Mouse (Mus musculus): ENCODE measurements around the gene Prkra. TPM values are rescaled to one million over a fixed set of nuclear protein-coding genes. Genes with fewer than 3 reads are reported as not detected.
A peak's percentile ranks its signal among the peaks of the same experiment; 100 is the strongest.

Prkra gene
- polyA plus RNA-seq, 1 experiment from 2014 or later, result 20.3 TPM

DNA sequence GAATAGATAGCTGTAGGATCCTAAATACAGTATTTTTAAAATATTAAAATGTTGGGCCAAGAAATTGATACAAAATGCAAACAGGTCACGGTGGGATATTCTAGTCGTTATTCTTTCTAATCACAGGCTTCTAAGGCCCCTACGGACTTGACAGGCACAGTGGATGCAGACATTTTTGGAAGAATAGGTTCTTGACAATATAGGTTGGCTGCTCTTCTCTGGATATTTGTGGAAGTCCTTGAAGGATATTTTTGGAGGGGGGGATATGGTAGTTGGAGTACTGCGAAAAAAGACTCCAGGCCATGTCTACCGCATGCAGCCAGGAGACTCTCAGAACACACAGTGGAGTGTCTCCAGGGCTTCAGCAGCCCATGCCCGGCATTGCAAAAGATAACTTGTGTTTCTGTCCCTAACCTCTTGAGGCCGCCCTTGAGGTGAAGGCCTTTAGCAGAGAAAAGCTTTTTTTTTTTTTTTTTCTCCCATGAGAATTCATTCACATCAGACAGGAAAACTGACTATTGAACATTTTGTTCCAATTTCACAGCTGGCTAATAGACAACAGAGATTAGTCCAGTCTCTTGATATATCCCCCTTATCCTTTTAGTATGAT lies 25.8 kb upstream of the Prkra start:
- peak overlapping the region; percentile 54 for H3K4me3 ChIP-seq (ENCODE audit: low read depth, low read length)
- no peak overlapping the region for H3K9ac ChIP-seq (ENCODE audit: low read depth, low read length)
- no peaks in the 10 kb centered on the region for H3K27me3 ChIP-seq (replicated peaks; ENCODE audit: control insufficient read depth, insufficient read depth, low read length)
- TF ChIP-seq CTCF (IDR thresholded peaks at IDR 0.05; ENCODE audit: low read depth), result peak; percentile 64
- H3K4me1 ChIP-seq (replicated peaks; ENCODE audit: control insufficient read depth, insufficient read depth, low read length), result 0 out of 2 replicates have a peak, but pooled peaks cover 3% of the 10 kb centered on the region
- H3K4me2 ChIP-seq (replicated peaks; ENCODE audit: low read depth), result peak overlapping the region; percentile 76
- H3K27ac ChIP-seq (ENCODE audit: low read depth, low read length), result peak overlapping the region; percentile 83; the same call in 1 of the 2 replicates
- no peaks in the 10 kb centered on the region for H3K9me3 ChIP-seq (ENCODE audit: control insufficient read depth)
- 44% methylated on average over 7 of the region's 7 CpGs for WGBS
- ATAC-seq, result no peak
- H3K36me3 ChIP-seq (ENCODE audit: control insufficient read depth, insufficient read depth), result no peaks in the 10 kb centered on the region

GRCm38 (mm10) chr2:76672966-76673392 lies 25.2 kb upstream of the Prkra start, which contains the start of gene Fkbp7:
Gene Fkbp7 (minus strand): TSS chr2:76673116.
- ATAC-seq, result peak; percentile 84
- Histone ChIP-seq H3K4me1 (replicated peaks; ENCODE audit: control insufficient read depth, insufficient read depth, low read length) (0 out of 2 replicates have a peak, but pooled peaks cover 3% of the 10 kb centered on the region), H3K9ac (ENCODE audit: low read depth, low read length) (peak within 1 kb of the TSS; percentile 68), H3K4me2 (replicated peaks; ENCODE audit: low read depth) (peak within 1 kb of the TSS; percentile 76), H3K9me3 (ENCODE audit: control insufficient read depth) (no peaks in the 10 kb centered on the region), H3K27me3 (replicated peaks; ENCODE audit: control insufficient read depth, insufficient read depth, low read length) (no peaks in the 10 kb centered on the region), H3K4me3 (ENCODE audit: low read depth, low read length) (peak within 1 kb of the TSS; percentile 54), H3K27ac (ENCODE audit: low read depth, low read length) (peak within 1 kb of the TSS; percentile 83), H3K36me3 (ENCODE audit: control insufficient read depth, insufficient read depth) (no peaks in the 10 kb centered on the region)
- TF ChIP-seq CTCF (IDR thresholded peaks at IDR 0.05; ENCODE audit: low read depth), result peak; percentile 5; the same call in 1 of the 2 replicates
- under 1% methylated on average over 17 of the region's 17 CpGs for WGBS

GRCm38 (mm10) chr2:76672134-76672745 lies 24.4 kb upstream of the Prkra start:
- Histone ChIP-seq H3K4me3 (ENCODE audit: low read depth, low read length) (peak overlapping the region; percentile 54), H3K4me1 (replicated peaks; ENCODE audit: control insufficient read depth, insufficient read depth, low read length) (0 out of 2 replicates have a peak, but pooled peaks cover 3% of the 10 kb centered on the region), H3K9me3 (ENCODE audit: control insufficient read depth) (no peaks in the 10 kb centered on the region), H3K27ac (ENCODE audit: low read depth, low read length) (peak overlapping the region; percentile 83), H3K9ac (ENCODE audit: low read depth, low read length) (peak overlapping the region; percentile 68), H3K27me3 (replicated peaks; ENCODE audit: control insufficient read depth, insufficient read depth, low read length) (no peaks in the 10 kb centered on the region), H3K4me2 (replicated peaks; ENCODE audit: low read depth) (peak overlapping the region; percentile 76), H3K36me3 (ENCODE audit: control insufficient read depth, insufficient read depth) (peaks cover 4% of the 10 kb centered on the region; the same call in 1 of the 2 replicates)
- 8% methylated on average over 9 of the region's 9 CpGs for WGBS
- no peak for TF ChIP-seq CTCF (IDR thresholded peaks at IDR 0.05; ENCODE audit: low read depth)
- no peak for ATAC-seq

DNA sequence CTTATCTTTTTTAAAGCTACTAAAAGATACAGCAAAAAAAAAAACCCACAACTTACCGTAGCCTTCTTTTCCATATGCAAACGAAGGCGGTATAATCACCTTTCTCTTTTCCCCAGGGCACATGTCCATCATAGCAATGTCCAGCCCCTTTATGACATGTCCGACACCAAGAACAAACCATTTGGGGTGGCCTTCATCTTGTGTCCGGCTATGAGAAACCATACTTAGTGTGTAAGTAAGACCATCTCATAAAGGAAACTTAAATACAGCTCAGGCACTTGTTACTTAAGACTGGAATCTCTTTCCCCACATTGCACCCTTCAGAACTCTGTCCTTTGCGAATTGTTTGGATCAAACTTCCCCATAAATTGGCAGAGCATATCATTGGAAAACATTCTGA lies 23.8 kb upstream of the Prkra start:
- H3K9me3 ChIP-seq (ENCODE audit: control insufficient read depth), result no peaks in the 10 kb centered on the region
- no peaks in the 10 kb centered on the region for H3K27me3 ChIP-seq (replicated peaks; ENCODE audit: control insufficient read depth, insufficient read depth, low read length)
- WGBS, result 72% methylated on average over 6 of the region's 6 CpGs
- ATAC-seq, result no peak
- H3K36me3 ChIP-seq (ENCODE audit: control insufficient read depth, insufficient read depth), result peaks cover 6% of the 10 kb centered on the region; the same call in 1 of the 2 replicates
- H3K4me1 ChIP-seq (replicated peaks; ENCODE audit: control insufficient read depth, insufficient read depth, low read length), result no peaks in the 10 kb centered on the region
- no peak for TF ChIP-seq CTCF (IDR thresholded peaks at IDR 0.05; ENCODE audit: low read depth)
- H3K27ac ChIP-seq (ENCODE audit: low read depth, low read length), result no peak overlapping the region
- peak overlapping the region; percentile 54; the same call in 1 of the 2 replicates for H3K4me3 ChIP-seq (ENCODE audit: low read depth, low read length)
- no peak overlapping the region for H3K9ac ChIP-seq (ENCODE audit: low read depth, low read length)
- H3K4me2 ChIP-seq (replicated peaks; ENCODE audit: low read depth), result peak overlapping the region; percentile 76; the same call in 1 of the 2 replicates

DNA sequence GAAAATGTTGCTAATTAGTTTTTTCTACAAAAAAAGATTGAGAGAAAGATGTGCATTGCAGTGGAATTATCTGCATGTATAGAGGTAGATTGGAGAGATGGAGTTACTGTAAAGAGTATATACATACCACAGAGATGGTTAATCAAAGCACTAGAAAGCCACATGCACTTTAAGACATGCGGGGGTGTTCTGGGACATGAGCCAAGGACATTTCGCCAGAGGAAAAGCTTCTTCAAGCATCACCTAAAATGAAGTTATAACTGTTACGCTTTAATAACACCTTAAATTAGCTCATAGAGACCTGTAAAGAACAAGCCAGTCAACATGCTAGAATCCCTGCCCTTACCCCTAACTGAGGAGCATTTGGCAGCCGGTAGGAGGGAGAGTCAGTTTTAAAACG lies 19.4 kb upstream of the Prkra start:
- Histone ChIP-seq H3K27me3 (replicated peaks; ENCODE audit: control insufficient read depth, insufficient read depth, low read length) (no peaks in the 10 kb centered on the region), H3K4me1 (replicated peaks; ENCODE audit: control insufficient read depth, insufficient read depth, low read length) (no peaks in the 10 kb centered on the region), H3K27ac (ENCODE audit: low read depth, low read length) (no peak overlapping the region), H3K9ac (ENCODE audit: low read depth, low read length) (no peak overlapping the region), H3K4me3 (ENCODE audit: low read depth, low read length) (no peak overlapping the region), H3K36me3 (ENCODE audit: control insufficient read depth, insufficient read depth) (peaks cover 19% of the 10 kb centered on the region; the same call in 1 of the 2 replicates), H3K9me3 (ENCODE audit: control insufficient read depth) (no peaks in the 10 kb centered on the region), H3K4me2 (replicated peaks; ENCODE audit: low read depth) (no peak overlapping the region)
- no peak for ATAC-seq
- 79% methylated on average over 5 of the region's 5 CpGs for WGBS
- no peak for TF ChIP-seq CTCF (IDR thresholded peaks at IDR 0.05; ENCODE audit: low read depth)

- Histone ChIP-seq H3K27me3 (replicated peaks; ENCODE audit: control insufficient read depth, insufficient read depth, low read length) (no peaks in the 10 kb centered on the region), H3K9me3 (ENCODE audit: control insufficient read depth) (no peaks in the 10 kb centered on the region), H3K9ac (ENCODE audit: low read depth, low read length) (no peak overlapping the region), H3K27ac (ENCODE audit: low read depth, low read length) (no peak overlapping the region), H3K4me3 (ENCODE audit: low read depth, low read length) (no peak overlapping the region), H3K4me2 (replicated peaks; ENCODE audit: low read depth) (no peak overlapping the region), H3K36me3 (ENCODE audit: control insufficient read depth, insufficient read depth) (peaks cover 19% of the 10 kb centered on the region; the same call in 1 of the 2 replicates), H3K4me1 (replicated peaks; ENCODE audit: control insufficient read depth, insufficient read depth, low read length) (no peaks in the 10 kb centered on the region)
- TF ChIP-seq CTCF (IDR thresholded peaks at IDR 0.05; ENCODE audit: low read depth), result no peak
- no peak for ATAC-seq
- WGBS, result 95% methylated on average over 7 of the region's 7 CpGs
These were observed 17.7 kb upstream of the Prkra start for GRCm38 (mm10) chr2:76665531-76665930.
